Mouse (Mus musculus) lung, postnatal 0 days (tissue): Measurements from ENCODE around the gene Tbc1d2b.

Experiments
- CTCF ChIP-seq: IDR thresholded peaks from 2 replicates; pipeline ENCODE4 v1.5.1; 2016; ENCODE audit warnings: antibody characterized with exemption, mild to moderate bottlenecking
- EP300 ChIP-seq: IDR thresholded peaks from 2 replicates; pipeline ENCODE4 v1.6.1; 2016; ENCODE audit warnings: antibody characterized with exemption, mild to moderate bottlenecking, control low read depth

- TF ChIP-seq CTCF (no peak), EP300 (no peak)
Observed at GRCm38 (mm10) chr9:90259400-90259950, 11.1 kb downstream of the Tbc1d2b start.
